Mouse (Mus musculus) heart, adult 2 months (tissue): ENCODE measurements around the gene Hoxd8.

Experiments used
- CTCF ChIP-seq: fragments of 200-600 bp; IDR thresholded peaks from 2 replicates; pipeline ENCODE4 v1.8.1; 2022; ENCODE audit warnings: antibody characterized with exemption, mild to moderate bottlenecking, moderate library complexity
- EP300 ChIP-seq: fragments of 200-500 bp; IDR thresholded peaks from 2 replicates; pipeline ENCODE4 v1.6.1; 2011; ENCODE audit warnings: low read depth, low read length, control low read depth; ENCODE audit not compliant: insufficient read depth
- POLR2A ChIP-seq: fragments of 200-500 bp; IDR thresholded peaks from 2 replicates; pipeline ENCODE4 v1.6.1; 2011; ENCODE audit warnings: mild to moderate bottlenecking, low read depth, low read length, control low read depth; ENCODE audit not compliant: insufficient read depth

GRCm38 (mm10) chr2:74714881-74715280 is 10.5 kb downstream of the Hoxd8 start:
- TF ChIP-seq CTCF (no peak), EP300 (no peak), POLR2A (no peak)
